Mouse (Mus musculus) embryonic fibroblast, embryonic 13.5 days (primary cell): ENCODE measurements around the gene Nfs1.

Source experiments
- CTCF ChIP-seq: IDR thresholded peaks from 2 replicates; pipeline ENCODE4 v1.5.1; 2011; ENCODE audit warnings: mild to moderate bottlenecking, control low read depth, low read length, moderate library complexity, borderline replicate concordance; ENCODE audit not compliant: insufficient read depth
- POLR2A ChIP-seq: IDR thresholded peaks from 2 replicates; pipeline ENCODE4 v1.6.1; 2011; ENCODE audit warnings: low read depth, mild to moderate bottlenecking, control low read depth, low read length, moderate library complexity

DNA sequence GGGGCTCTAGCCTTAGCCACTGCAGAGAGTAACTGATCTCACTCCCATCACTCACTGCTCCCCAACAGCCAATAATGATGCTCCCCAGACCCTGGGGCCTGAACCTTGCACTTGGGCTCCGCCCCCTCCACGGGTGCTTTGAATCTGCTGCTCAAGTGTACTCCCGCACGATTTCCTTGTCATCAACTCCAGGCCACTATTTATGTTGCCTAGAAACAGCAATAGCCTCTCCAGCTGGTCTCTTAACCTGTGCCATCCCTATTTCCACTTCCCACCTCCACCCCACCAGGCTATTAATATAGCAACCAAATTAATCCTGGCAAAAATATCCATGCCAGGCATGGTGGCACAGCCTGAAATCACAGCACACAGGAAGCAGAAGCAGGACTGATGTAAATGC, 64.3 kb downstream of the Nfs1 start:
- TF ChIP-seq CTCF (no peak), POLR2A (no peak)
